Mouse (Mus musculus): ENCODE results near the gene Rccd1.

Gene Rccd1

GRCm38 (mm10) chr7:80324043-80324815 is at the start of gene Rccd1:
Gene Rccd1, minus strand, starts transcription at chr7:80324454.
- DNase-seq (ENCODE audit: low spot score in 2 of 2), result peak; percentile 94 to 97

GRCm38 (mm10) chr7:80373850-80374249 is 49.6 kb upstream of the Rccd1 start:
- DNase-seq (ENCODE audit: low spot score in 2 of 2), result no peak

GRCm38 (mm10) chr7:80373352-80373751 is 49.1 kb upstream of the Rccd1 start:
- DNase-seq (ENCODE audit: low spot score in 2 of 2), result no peak

GRCm38 (mm10) chr7:80372667-80373066 is 48.4 kb upstream of the Rccd1 start:
- DNase-seq (ENCODE audit: low spot score in 2 of 2), result no peak

GRCm38 (mm10) chr7:80372166-80372565 is 47.9 kb upstream of the Rccd1 start:
- DNase-seq (ENCODE audit: low spot score in 2 of 2), result no peak

- peak; percentile 73 to 74 for DNase-seq (ENCODE audit: low spot score in 2 of 2)
Observed at GRCm38 (mm10) chr7:80371041-80371751, 46.9 kb upstream of the Rccd1 start, which contains the start of gene Man2a2. Gene Man2a2, minus strand, starts transcription at chr7:80371375.

GRCm38 (mm10) chr7:80370649-80371040 is 46.4 kb upstream of the Rccd1 start:
- DNase-seq (ENCODE audit: low spot score in 2 of 2), result peak; percentile 83 to 85

GRCm38 (mm10) chr7:80369967-80370431 is 45.7 kb upstream of the Rccd1 start:
- no peak for DNase-seq (ENCODE audit: low spot score in 2 of 2)

GRCm38 (mm10) chr7:80369461-80369860 is 45.2 kb upstream of the Rccd1 start:
- DNase-seq (ENCODE audit: low spot score in 2 of 2), result no peak

- DNase-seq (ENCODE audit: low spot score in 2 of 2), result no peak
Observed at GRCm38 (mm10) chr7:80368635-80369421, 44.6 kb upstream of the Rccd1 start.

GRCm38 (mm10) chr7:80368009-80368408 is 43.8 kb upstream of the Rccd1 start:
- DNase-seq (ENCODE audit: low spot score in 2 of 2), result no peak

GRCm38 (mm10) chr7:80367232-80367631 is 43.0 kb upstream of the Rccd1 start:
- DNase-seq (ENCODE audit: low spot score in 2 of 2), result no peak

- no peak for DNase-seq (ENCODE audit: low spot score in 2 of 2)
Observed at GRCm38 (mm10) chr7:80365759-80366158, 41.5 kb upstream of the Rccd1 start.

GRCm38 (mm10) chr7:80360435-80360834 is 36.2 kb upstream of the Rccd1 start:
- DNase-seq (ENCODE audit: low spot score in 2 of 2), result no peak

- DNase-seq (ENCODE audit: low spot score in 2 of 2), result no peak
Observed at GRCm38 (mm10) chr7:80358039-80358438, 33.8 kb upstream of the Rccd1 start.

- DNase-seq (ENCODE audit: low spot score in 2 of 2), result no peak
Observed at GRCm38 (mm10) chr7:80357156-80357555, 32.9 kb upstream of the Rccd1 start.

- no peak for DNase-seq (ENCODE audit: low spot score in 2 of 2)
Observed at GRCm38 (mm10) chr7:80356351-80356750, 32.1 kb upstream of the Rccd1 start.

GRCm38 (mm10) chr7:80352920-80353319 is 28.7 kb upstream of the Rccd1 start:
- DNase-seq (ENCODE audit: low spot score in 2 of 2), result no peak

- DNase-seq (ENCODE audit: low spot score in 2 of 2), result no peak
Observed at GRCm38 (mm10) chr7:80350808-80351207, 26.6 kb upstream of the Rccd1 start.

- no peak for DNase-seq (ENCODE audit: low spot score in 2 of 2)
Observed at GRCm38 (mm10) chr7:80347670-80348586, 23.7 kb upstream of the Rccd1 start.

GRCm38 (mm10) chr7:80346830-80347229 is 22.6 kb upstream of the Rccd1 start:
- DNase-seq (ENCODE audit: low spot score in 2 of 2), result no peak

All from frontal cortex, postnatal 36 days (tissue).